Mouse (Mus musculus) bone marrow macrophage, adult 2 months (primary cell): ENCODE data around the gene Cirbp.

Experiments used
- CTCF ChIP-seq: IDR thresholded peaks from 2 replicates; pipeline ENCODE4 v1.5.1; 2012; ENCODE audit warnings: low read depth, mild to moderate bottlenecking, low read length, moderate library complexity
- POLR2A ChIP-seq: IDR thresholded peaks from 2 replicates; pipeline ENCODE4 v1.6.1; 2012; ENCODE audit warnings: mild to moderate bottlenecking, low read depth, low read length, borderline replicate concordance

- TF ChIP-seq CTCF (no peak), POLR2A (no peak; the same call in 1 of the 2 replicates)
Observed at GRCm38 (mm10) chr10:80147719-80148601, 17.8 kb upstream of the Cirbp start, which contains the start of gene Midn.
